Mouse (Mus musculus): ENCODE data around the gene Rsph4a. TPM values are rescaled to one million over a fixed set of nuclear protein-coding genes. Genes with fewer than 3 reads are reported as not detected.

Rsph4a gene
- polyA plus RNA-seq, 1 experiment from 2014 or later: 0.05 TPM

GRCm38 (mm10) chr10:33945390-33945789 lies 40.5 kb downstream of the Rsph4a start:
- no peak overlapping the region for H3K4me3 ChIP-seq (ENCODE audit: low read length)
- H3K27ac ChIP-seq (ENCODE audit: low read length): no peak overlapping the region
- H3K36me3 ChIP-seq (ENCODE audit: control insufficient read depth, insufficient read depth, low read length): peaks cover 8% of the 10 kb centered on the region; the same call in 1 of the 2 replicates
- H3K9me3 ChIP-seq (ENCODE audit: control insufficient read depth, low read length): no peaks in the 10 kb centered on the region
- no peak overlapping the region for H3K9ac ChIP-seq (ENCODE audit: low read depth, low read length)
- 78% methylated on average over 3 of the region's 3 CpGs for WGBS
- H3K27me3 ChIP-seq (replicated peaks; ENCODE audit: control insufficient read depth, insufficient read depth, low read length): no peaks in the 10 kb centered on the region
- H3K4me1 ChIP-seq (ENCODE audit: control insufficient read depth, insufficient read depth, low read length): peaks cover 9% of the 10 kb centered on the region; the same call in 1 of the 2 replicates
- ATAC-seq: no peak
- H3K4me2 ChIP-seq (ENCODE audit: low read depth, low read length): no peak overlapping the region

- peaks cover 8% of the 10 kb centered on the region; the same call in 1 of the 2 replicates for H3K36me3 ChIP-seq (ENCODE audit: control insufficient read depth, insufficient read depth, low read length)
- peaks cover 9% of the 10 kb centered on the region; the same call in 1 of the 2 replicates for H3K4me1 ChIP-seq (ENCODE audit: control insufficient read depth, insufficient read depth, low read length)
- no peak overlapping the region for H3K4me2 ChIP-seq (ENCODE audit: low read depth, low read length)
- no peak overlapping the region for H3K27ac ChIP-seq (ENCODE audit: low read length)
- ATAC-seq: no peak
- no peaks in the 10 kb centered on the region for H3K9me3 ChIP-seq (ENCODE audit: control insufficient read depth, low read length)
- WGBS: 85% methylated on average over 2 of the region's 2 CpGs
- H3K4me3 ChIP-seq (ENCODE audit: low read length): no peak overlapping the region
- H3K9ac ChIP-seq (ENCODE audit: low read depth, low read length): no peak overlapping the region
- H3K27me3 ChIP-seq (replicated peaks; ENCODE audit: control insufficient read depth, insufficient read depth, low read length): no peaks in the 10 kb centered on the region
Observed at GRCm38 (mm10) chr10:33946336-33946735, 41.4 kb downstream of the Rsph4a start.

GRCm38 (mm10) chr10:33950803-33951583 lies 46.1 kb downstream of the Rsph4a start, which contains the start of gene Zup1:
Zup1 (minus strand) TSS chr10:33951269.
- Histone ChIP-seq H3K27me3 (replicated peaks; ENCODE audit: control insufficient read depth, insufficient read depth, low read length) (no peaks in the 10 kb centered on the region), H3K9me3 (ENCODE audit: control insufficient read depth, low read length) (no peaks in the 10 kb centered on the region), H3K4me1 (ENCODE audit: control insufficient read depth, insufficient read depth, low read length) (peaks cover 5% of the 10 kb centered on the region; the same call in 1 of the 2 replicates), H3K4me2 (ENCODE audit: low read depth, low read length) (peak within 1 kb of the TSS; percentile 77), H3K9ac (ENCODE audit: low read depth, low read length) (peak within 1 kb of the TSS; percentile 98), H3K36me3 (ENCODE audit: control insufficient read depth, insufficient read depth, low read length) (no peaks in the 10 kb centered on the region), H3K4me3 (ENCODE audit: low read length) (peak within 1 kb of the TSS; percentile 79), H3K27ac (ENCODE audit: low read length) (peak within 1 kb of the TSS; percentile 83)
- ATAC-seq: peak; percentile 98
- 1% methylated on average over 42 of the region's 42 CpGs for WGBS

GRCm38 (mm10) chr10:33952509-33952908 lies 47.6 kb downstream of the Rsph4a start:
- no peak for ATAC-seq
- Histone ChIP-seq H3K4me3 (ENCODE audit: low read length) (no peak overlapping the region), H3K9ac (ENCODE audit: low read depth, low read length) (no peak overlapping the region), H3K4me2 (ENCODE audit: low read depth, low read length) (no peak overlapping the region), H3K36me3 (ENCODE audit: control insufficient read depth, insufficient read depth, low read length) (no peaks in the 10 kb centered on the region), H3K27me3 (replicated peaks; ENCODE audit: control insufficient read depth, insufficient read depth, low read length) (no peaks in the 10 kb centered on the region), H3K27ac (ENCODE audit: low read length) (no peak overlapping the region), H3K9me3 (ENCODE audit: control insufficient read depth, low read length) (no peaks in the 10 kb centered on the region), H3K4me1 (ENCODE audit: control insufficient read depth, insufficient read depth, low read length) (peaks cover 5% of the 10 kb centered on the region; the same call in 1 of the 2 replicates)
- WGBS: 71% methylated on average over 3 of the region's 3 CpGs

Other genes starting within 250 kb of the Rsph4a start
- not detected in 2 replicates for gene Sult3a2, start 118.4 kb upstream of the Rsph4a start, polyA plus RNA-seq (2015; fragmentation: Nextera tagmentation; extraction: Ambion mirVana)
- not detected in 2 replicates for gene Sult3a1, start 47.4 kb upstream of the Rsph4a start, polyA plus RNA-seq (2015; fragmentation: Nextera tagmentation; extraction: Ambion mirVana)
- gene Zup1, start 46.2 kb downstream of the Rsph4a start, polyA plus RNA-seq (2015; fragmentation: Nextera tagmentation; extraction: Ambion mirVana): 15.7 and 16.6 TPM in 2 replicates
- 84.4 and 95.3 TPM in 2 replicates for gene Rwdd1, start 114.5 kb downstream of the Rsph4a start, polyA plus RNA-seq (2015; fragmentation: Nextera tagmentation; extraction: Ambion mirVana)
- gene Trappc3l, start 132.5 kb downstream of the Rsph4a start, polyA plus RNA-seq (2015; fragmentation: Nextera tagmentation; extraction: Ambion mirVana): not detected in 2 replicates
- not detected in 2 replicates for gene Calhm4, start 139.2 kb downstream of the Rsph4a start, polyA plus RNA-seq (2015; fragmentation: Nextera tagmentation; extraction: Ambion mirVana)
- 0.94 and 1.1 TPM in 2 replicates for gene Calhm5, start 191.4 kb downstream of the Rsph4a start, polyA plus RNA-seq (2015; fragmentation: Nextera tagmentation; extraction: Ambion mirVana)
- gene Calhm6, start 222.9 kb downstream of the Rsph4a start, polyA plus RNA-seq (2015; fragmentation: Nextera tagmentation; extraction: Ambion mirVana): 1.4 and 1.7 TPM in 2 replicates